Mouse (Mus musculus): ENCODE results near the gene Aifm1.
"Not testable (repeated sequence)": the region's sequence is repeated elsewhere in the genome, so short reads cannot be mapped to it uniquely, and the experiment has no call there.

The Aifm1 gene

DNA sequence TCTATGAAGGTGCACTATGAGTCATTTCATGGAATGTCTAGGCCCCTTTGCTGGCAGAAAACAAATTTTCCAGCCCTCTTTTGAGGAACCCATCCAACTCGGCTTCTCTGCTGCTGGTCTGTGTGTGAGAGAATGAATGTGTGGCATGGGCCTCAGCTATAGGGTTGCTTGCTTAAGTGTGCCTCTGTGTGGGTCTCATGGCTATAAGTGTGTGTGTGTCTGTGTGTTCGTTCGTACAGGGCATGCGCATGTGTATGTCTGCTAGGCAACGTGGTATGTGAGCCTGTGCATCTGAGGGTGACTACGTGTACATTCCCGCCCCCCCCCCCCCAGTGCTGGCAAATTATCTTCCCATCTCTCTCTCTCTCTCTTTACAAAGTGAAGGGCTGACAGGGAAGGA is 52.9 kb downstream of the Aifm1 start:
- no peak for DNase-seq (ENCODE audit: low read depth in 1 of 2, low spot score in 2 of 2)

DNA sequence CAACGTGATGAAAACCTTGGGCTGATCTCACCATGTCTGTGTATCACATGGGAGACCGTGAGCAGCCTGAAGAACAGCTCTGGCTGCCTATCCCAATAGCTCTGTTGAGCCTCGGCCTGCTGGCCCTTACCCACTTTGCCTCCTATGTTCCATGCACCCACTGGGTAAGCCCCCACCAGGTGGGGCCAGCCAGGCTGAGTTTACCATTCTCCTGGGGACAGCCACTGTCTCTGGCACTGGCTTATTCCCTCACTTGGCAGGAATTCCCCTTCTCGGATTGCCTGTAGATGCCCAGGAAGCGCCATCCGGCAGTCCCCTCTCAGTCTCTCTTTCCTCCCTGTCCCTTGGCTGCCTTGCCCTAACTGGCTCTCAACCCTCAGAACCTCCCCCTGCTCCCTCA is 56.4 kb downstream of the Aifm1 start:
- DNase-seq (ENCODE audit: low read depth in 1 of 2, low spot score in 2 of 2), result no peak

DNA sequence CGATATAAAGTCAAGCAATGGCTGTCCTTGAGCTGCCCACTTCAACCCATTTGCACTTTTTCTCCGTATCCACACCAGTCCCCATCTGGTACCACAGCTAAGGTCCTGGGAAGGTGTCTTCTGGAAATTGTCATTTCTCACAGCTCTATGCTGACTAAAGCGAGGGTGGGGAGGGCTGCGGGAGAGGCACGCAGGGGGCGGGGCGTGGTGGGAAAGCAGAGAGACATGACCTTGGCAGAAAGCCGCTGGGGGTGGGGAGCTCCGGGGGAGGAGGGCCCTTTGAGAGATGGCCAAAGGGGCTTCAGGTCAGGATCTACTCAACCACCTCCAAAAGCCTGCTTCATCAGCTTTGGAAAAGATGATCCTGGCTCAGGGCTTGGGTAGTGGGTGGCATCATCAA is 58.3 kb downstream of the Aifm1 start:
- no peak for DNase-seq (ENCODE audit: low read depth in 1 of 2, low spot score in 2 of 2)

DNA sequence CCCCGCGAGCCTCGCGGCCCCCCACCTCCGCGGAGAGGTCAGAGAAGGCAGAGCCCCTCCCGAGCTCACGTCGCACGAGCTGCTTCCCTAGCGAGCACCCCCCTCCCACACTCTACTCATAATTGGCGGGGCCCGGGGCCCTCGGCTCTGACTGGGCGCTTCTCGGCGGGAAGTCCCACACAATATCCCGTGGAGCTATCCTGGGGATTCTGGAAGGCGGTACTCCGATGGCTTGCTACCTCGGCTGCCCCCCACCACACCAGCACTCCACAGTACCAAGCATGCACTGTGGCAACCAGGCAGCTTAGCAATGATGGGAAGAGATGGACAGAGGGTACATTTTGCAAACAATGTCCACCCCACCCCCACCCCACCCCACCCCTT is 58.9 kb downstream of the Aifm1 start:
- DNase-seq (ENCODE audit: low read depth in 1 of 2, low spot score in 2 of 2), result no peak

DNA sequence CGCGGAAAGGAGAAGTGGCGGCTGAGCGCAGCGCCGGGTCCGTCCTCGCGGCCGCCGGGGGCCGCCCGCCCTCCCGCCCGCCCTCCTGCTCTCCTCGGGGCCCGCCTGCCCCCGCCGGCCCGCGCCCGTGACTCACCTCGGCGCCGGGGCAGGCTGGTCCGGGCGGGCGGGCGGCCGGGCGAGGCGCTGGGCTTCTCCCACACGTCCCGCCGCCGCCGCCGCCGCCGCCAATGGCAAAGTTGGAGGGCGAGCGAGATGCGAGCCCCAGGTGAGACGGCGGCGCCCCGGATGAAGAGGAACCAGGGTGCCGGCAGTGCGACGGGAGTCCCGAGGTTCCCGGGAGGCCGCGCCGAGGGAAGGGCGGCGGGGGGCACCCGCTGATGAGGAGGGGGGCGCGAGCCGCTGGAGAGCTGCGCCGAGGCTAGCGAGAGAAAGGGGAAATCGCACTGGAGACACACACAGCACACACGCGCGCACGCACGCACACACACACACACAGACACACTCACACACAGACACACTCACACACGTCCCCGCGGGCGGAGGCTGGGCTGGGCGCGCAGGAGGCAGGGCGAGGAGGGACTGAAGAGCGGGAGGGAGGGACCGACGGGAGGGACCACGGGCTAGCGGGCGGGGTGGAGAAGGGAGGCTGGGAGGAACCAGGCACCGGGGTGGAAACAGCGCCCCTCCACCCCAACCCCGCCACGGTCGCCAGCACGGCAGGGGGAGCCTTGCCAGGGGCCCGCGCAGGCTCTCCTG is 59.4 kb downstream of the Aifm1 start:
- peak; percentile 35 to 64 for DNase-seq (ENCODE audit: low read depth in 1 of 2, low spot score in 2 of 2)

DNA sequence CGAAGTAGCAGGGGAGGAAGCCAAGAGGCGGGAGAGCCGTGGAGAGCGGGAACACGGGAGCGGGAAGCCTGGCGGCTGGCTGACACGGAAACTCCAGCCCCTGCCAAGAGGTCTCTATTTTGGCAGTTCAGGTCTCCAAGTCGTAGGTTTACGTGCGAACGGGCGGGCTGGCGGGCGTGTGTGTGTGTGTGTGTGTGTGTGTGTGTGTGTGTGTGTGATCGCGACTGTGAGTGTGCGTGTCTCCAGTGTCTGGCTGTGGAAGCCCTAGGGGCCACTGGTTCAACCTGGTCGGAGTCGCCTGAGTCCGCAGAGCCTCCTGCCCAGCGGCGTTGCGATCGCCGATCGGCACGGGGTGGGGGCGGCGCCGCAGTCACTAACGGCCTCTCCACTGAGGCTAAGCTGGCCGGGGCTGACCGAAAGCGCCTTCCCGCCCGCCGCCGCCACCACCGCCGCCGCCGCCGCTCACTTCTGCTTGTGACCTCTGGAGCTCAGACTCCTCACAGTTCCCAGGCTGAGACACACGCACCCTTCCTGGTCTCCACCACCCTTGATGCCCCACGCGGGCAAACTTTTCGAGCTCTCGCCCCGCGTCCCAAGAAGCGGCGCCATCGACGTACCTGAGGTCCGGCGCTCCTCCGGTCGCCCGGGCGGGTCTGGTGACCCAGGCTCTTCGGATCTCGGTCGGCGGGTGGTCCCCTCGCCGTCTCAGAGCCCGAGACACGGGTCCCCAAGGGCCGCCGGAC is 60.3 kb downstream of the Aifm1 start:
- DNase-seq (ENCODE audit: low read depth in 1 of 2, low spot score in 2 of 2), result no peak

DNA sequence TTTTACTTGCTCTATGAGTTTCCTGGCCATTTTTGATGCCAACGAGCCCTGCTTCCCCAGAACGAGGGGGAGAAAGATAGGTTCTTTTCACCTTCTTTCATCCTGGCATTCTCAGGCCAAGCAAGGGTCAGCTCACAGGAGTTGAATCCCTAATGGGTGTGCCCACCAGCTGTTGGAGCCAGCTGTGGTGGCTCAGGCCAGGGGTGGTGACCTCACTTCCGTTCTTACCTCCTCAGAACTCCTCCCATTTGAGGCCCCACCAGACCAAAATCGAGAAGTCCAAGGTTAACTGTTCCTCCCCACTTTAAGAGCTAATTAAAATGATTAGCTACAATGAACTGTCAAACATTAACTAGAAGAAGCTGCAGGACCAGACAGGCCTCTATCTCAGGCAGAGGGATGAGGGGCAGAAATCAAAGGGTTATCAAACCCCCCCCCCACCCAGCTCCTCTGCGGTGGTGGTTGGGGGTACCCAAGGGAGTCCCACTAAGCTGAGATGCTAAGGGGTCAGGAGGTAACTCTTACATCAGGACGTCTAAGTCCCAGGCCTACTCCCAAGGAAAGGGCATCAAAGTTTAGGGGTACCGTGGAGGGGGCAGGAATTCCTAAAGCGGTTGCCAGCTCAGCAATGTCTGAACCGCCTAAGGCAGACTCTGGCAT is 61.0 kb downstream of the Aifm1 start:
- DNase-seq (ENCODE audit: low read depth in 1 of 2, low spot score in 2 of 2), result no peak

DNA sequence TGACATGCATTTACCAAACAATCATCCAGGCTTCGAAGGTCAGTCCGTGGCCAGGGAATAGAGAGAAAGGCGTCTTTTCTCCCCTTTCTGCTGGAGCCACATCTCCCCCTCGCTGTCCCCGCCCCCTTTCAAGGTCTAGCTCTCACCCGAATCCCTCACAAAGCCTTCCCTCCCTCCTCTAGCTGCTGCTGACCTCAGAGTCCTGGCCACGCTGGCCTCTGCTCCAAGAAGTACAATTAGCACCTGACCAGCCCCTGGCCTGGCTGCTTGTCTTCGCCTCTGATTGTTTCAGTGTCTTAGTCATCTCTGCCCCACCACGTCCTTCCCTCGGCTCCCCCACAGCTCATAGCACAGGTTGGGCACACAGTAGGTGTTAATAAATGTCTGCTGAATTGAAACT is 63.7 kb downstream of the Aifm1 start:
- no peak for DNase-seq (ENCODE audit: low read depth in 1 of 2, low spot score in 2 of 2)

DNA sequence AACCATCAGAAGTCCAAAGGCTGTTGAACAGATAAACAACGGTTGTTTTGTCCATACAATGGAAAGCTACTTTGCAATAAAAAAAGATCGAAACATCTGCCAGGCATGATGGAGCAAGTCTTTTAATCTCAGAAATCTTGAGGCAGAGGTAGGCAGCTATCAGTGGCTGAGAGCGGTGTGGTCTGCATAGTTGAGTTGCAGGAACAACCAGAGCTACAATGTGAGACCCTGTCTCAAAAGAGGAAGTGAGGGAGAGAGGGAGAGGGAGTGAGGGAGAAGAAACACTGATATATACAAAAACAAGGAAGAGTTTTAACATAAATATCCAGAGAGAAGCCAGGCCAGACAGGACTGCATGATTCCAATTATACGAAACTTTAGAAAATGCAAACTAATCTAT is 68.7 kb downstream of the Aifm1 start:
- no peak for DNase-seq (ENCODE audit: low read depth in 1 of 2, low spot score in 2 of 2)

DNA sequence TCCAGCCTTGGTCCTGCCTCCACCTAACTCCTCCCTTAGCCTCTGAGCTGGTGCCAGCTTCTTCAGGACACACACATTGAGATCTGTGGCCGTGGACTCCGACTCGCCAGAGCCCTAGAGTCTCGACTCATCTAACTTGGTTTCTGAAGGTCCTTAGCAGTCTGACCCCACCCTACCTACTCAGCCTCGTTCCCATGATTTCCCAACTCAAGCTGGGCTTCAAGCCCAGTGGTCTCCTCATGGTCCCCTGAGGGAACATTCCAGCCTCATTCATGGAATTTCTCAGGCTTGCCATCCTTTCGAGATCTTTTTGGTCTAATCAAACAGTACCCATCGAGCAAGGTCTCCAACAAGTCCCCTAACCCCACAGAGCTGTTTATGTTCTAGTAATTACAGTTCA is 71.4 kb downstream of the Aifm1 start:
- no peak for DNase-seq (ENCODE audit: low read depth in 1 of 2, low spot score in 2 of 2)

DNA sequence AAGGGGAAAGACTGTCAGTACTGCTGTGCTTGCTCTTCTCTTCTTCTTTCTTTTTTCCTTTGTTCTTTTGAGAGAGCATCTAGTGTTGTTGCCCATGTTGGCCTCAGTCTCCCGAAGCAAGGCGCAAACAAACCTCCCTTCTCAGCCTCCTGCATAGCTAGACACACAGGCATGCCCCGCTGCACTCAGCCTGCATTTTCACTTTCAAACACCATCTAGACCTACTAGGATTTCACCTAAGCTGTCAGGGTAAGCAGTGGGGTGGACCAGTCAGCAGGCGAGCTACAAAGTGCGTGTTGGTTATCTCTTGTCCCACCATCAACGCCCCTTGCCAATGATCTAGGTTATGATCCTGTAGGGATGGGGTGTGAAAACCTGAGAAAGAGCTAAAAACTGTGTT is 71.8 kb downstream of the Aifm1 start:
- no peak for DNase-seq (ENCODE audit: low read depth in 1 of 2, low spot score in 2 of 2)

DNA sequence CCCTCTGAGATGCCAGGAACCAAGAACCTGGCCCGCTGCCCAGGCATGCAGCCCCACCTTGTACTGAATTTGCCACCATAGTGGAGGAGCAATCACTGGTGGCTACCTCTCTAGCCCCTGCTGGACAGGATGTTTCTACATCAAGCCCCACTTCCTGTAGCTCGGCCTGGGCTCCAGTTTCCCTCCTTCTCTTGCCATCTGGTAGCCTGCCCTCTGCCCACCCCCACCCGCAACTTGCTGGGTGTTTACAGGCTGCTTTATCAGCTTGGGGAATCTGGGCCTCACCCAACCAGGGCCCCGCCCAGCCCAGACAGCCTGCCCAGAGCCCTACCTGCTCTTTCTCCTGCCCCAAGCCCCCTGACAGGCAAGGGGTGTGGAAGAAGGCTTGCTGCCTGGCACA is 74.3 kb downstream of the Aifm1 start:
- DNase-seq (ENCODE audit: low read depth in 1 of 2, low spot score in 2 of 2), result no peak

DNA sequence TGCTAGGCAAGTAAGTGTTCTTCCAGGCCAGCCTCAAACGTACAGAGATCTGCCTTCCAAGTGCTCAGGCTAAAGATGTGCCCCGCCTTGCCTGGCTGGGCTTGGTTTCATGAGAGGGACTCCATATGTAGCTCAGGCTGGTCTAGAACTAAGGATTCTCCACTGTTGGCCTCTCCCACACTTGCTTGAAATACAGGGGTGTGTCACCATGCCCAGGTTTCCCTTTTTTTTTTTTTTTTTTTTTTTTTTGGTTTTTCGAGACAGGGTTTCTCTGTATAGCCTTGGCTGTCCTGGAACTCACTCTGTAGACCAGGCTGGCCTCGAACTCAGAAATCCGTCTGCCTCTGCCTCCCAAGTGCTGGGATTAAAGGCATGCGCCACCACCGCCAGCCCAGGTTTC is 77.3 kb downstream of the Aifm1 start:
- not testable (repeated sequence) for DNase-seq (ENCODE audit: low read depth in 1 of 2, low spot score in 2 of 2)

DNA sequence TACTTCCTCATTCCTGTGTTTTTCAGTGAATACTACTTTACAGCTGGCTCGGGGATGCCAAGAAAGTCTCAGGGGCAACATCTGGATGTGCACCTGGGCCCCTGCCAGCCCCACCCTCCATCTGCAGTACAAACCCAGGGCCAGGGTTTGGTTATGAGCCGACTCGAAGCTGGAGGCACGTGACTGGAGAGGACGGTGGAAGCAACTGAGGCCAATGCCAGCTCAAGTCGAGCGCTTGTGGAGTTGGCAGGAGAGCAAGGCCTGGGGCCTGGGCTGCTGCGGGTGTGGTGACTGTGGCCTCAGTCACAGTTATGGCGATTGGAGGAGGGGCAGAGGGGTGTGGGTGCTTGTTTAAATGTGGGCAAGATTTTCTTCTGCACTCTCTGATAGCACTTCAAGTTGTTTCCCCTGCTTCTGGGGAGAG is 77.9 kb downstream of the Aifm1 start:
- no peak for DNase-seq (ENCODE audit: low read depth in 1 of 2, low spot score in 2 of 2)

DNA sequence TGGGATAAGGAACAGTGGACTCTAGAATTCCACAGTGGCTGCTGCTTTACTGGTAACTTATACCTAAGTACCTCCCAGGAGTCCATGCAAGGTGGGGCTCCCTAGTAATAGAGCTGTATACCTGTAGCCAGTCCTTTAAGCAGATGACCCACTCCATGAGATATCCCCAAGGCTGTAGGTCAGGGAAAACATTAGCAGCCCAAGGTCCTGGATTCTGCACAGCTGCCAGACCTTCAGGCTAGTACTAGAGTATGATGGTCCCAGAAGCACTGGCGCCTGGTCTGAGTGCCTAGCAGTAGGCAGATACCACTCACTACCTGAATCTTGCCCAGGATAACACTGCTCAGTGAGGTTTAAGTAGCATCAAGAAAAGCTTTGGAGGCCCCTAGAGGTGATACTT is 79.1 kb downstream of the Aifm1 start:
- DNase-seq (ENCODE audit: low read depth in 1 of 2, low spot score in 2 of 2), result no peak

DNA sequence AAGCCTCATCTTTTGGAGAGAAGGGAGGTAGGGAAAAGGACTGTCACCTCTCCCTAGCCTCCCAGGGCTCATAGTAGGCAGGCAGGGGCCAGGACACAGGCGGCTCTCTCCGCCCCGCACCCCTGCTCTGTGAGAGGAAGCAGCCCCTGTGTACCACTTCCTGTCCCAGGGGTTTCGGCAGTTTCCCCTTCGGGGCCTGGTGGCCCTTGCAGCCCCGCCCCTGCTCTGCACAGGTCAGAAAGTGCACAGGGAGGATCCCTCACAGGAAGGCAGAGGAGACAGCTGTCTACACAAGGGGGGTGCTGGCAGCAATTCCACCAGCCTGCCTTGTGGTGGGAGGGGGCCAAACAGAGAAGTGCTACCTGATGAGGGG is 79.8 kb downstream of the Aifm1 start:
- no peak for DNase-seq (ENCODE audit: low read depth in 1 of 2, low spot score in 2 of 2)

DNA sequence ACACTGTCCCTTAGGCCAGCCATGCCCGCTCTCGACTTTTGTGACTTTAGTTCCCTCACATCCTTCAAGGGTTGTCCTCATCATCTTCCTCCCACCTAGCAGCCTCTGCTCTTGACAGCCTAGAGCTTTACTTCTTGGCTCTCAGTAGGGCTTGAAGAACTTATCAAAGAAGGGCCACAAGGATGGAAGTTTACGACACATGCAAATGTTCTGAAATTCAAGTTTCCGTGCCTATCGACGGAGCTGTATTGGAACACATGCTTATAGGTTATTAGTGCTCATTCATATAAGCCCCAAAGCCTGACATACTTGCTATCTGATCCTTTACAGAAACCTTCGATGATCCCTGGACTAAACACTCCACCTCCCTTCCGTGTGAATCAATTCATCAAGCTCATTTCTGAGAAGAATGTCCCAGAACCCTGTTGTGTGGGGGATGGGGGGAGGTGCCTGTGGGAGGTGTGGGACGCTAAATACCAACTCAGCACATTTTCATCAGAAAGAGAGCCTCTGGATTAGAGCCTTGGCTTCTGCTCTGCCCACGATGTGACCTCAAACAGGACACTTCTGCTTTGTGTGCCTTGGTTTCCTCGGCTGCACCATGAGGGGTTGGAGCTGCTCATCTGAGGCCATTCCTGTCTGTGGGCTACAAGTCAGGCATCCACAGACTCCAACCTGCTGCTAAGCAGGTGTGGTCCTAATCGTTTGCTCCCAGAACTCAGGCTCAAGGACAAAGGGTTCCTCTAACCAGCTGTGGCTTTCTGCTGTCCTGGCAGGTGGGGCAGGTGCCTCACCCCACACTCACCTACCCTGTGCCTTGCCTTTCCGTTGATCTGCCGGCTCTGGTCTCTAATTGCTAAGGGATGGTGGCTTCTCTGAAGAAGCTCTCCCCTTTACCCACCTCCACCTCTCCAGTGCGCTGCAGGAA is 80.5 kb downstream of the Aifm1 start:
- DNase-seq (ENCODE audit: low read depth in 1 of 2, low spot score in 2 of 2), result no peak

DNA sequence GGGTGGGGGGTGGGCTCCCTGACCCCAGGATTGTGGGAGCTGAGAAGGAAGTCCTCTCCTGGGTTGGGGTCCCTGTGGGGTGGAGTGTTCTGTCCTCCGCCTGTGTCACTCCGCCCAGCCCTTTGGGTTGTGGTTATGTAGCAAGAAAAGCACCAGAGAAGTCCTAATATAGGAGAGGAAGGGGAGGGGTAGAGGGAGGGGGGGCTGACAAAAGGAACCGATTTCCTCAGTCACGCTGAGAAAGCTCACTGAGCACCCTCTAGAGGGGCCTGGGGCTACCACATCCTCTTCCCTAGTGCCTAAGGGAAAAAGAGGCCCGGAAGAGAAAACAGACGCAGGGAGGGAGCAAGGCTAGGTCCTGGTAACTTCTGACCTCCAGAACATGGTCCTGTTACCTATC is 83.8 kb downstream of the Aifm1 start:
- no peak for DNase-seq (ENCODE audit: low read depth in 1 of 2, low spot score in 2 of 2)

DNA sequence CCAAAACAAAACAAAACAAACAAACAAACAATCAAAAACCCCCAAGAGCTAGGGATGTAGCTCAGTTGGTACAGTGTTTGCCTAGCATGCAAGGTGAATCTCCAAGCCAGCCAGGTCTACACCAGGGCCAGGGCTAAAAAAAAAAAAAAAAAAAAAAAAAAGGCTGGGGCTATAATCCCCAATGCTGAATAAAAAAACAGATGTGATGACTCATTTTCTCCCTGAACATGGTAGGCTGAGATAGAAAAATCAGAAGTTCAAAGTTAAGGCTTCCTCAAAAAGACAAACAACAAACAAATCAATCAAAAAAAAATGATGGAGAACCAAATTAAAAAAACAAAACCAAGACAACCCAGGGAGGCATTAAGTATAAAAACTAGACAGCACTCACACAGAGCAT is 84.3 kb downstream of the Aifm1 start:
- no peak for DNase-seq (ENCODE audit: low read depth in 1 of 2, low spot score in 2 of 2)

DNA sequence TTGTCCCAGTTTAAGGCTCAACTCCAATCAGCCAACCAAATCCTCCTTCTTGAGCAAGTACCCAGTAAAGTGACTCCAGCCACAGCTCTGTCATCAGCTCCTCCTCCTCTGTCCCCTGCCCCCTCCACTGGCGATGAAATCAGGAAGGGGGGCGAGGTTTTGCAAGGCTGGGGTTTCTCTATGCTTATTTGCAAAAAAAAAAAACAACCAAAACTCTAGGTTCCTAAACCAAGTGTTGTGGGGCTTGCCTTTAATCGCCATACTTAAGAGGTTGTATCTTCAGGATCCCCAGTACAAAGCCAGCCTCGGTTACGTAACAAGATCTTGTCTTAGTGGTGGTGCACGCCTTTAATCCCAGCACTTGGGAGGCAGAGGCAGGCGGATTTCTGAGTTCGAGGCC is 84.7 kb downstream of the Aifm1 start:
- no peak for DNase-seq (ENCODE audit: low read depth in 1 of 2, low spot score in 2 of 2)

DNA sequence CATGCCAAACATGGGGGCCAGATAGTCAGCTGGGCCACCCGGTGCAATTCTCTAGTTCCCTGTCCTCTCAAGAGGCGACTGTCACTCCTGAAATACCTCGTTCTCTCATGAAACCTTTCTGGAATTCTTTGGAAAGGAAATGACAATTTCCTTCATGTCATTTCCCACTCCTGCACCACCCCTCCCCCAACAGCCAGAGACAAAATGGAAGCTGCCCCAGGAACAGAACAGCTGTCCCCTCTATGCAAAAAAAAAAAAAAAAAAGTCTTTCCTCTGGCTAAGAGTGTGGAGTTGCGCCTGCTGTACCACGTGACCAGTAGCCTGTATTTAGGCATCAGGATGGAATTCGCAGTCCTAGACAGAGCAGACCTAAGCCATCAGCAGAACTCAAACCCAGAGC is 85.1 kb downstream of the Aifm1 start:
- DNase-seq (ENCODE audit: low read depth in 1 of 2, low spot score in 2 of 2), result no peak
